Mouse (Mus musculus) G1E (cell line): ENCODE data around the gene Rnasel. TPM values are rescaled to one million over a fixed set of nuclear protein-coding genes. Genes with fewer than 3 reads are reported as not detected.
"Not testable (repeated sequence)": the region's sequence is repeated elsewhere in the genome, so short reads cannot be mapped to it uniquely, and the experiment has no call there.

Source experiments
- ATAC-seq: 2 replicates; pipeline ENCODE4 v1.8.0; 2016; ENCODE audit warnings: mild to moderate bottlenecking; ENCODE audit not compliant: insufficient number of reproducible peaks, poor library complexity, low FRiP score, severe bottlenecking; ENCODE audit errors: extremely low read depth
- DNase-seq: peaks from one replicate; pipeline ENCODE4 v3.0.0; 2012; ENCODE audit warnings: low spot score
- H3K27me3 ChIP-seq: 2 replicates; pipeline ENCODE4 v1.6.1; 2012; ENCODE audit warnings: mild to moderate bottlenecking, low read length, inconsistent platforms; ENCODE audit not compliant: insufficient read depth
- H3K36me3 ChIP-seq: replicated peaks from 2 replicates; pipeline ENCODE3; 2012; ENCODE audit warnings: mild to moderate bottlenecking, inconsistent platforms
- H3K4me1 ChIP-seq: 2 replicates; pipeline ENCODE4 v1.6.1; 2012; ENCODE audit warnings: low read depth, low read length, inconsistent platforms, mixed read lengths; ENCODE audit not compliant: insufficient read depth
- H3K4me3 ChIP-seq: 2 replicates; pipeline ENCODE4 v1.5.1; 2012; ENCODE audit warnings: low read depth, mild to moderate bottlenecking, inconsistent platforms, low read length, moderate library complexity, mixed read lengths
- H3K9me3 ChIP-seq: replicated peaks from 2 replicates; pipeline ENCODE4 v1.6.1; 2012; ENCODE audit warnings: inconsistent platforms
- CTCF ChIP-seq: IDR thresholded peaks from 2 replicates; pipeline ENCODE4 v1.5.1; 2012; ENCODE audit warnings: low read depth, low read length, inconsistent platforms, mixed read lengths
- GATA1 ChIP-seq: IDR thresholded peaks from 2 replicates; pipeline ENCODE4 v1.6.1; 2012; ENCODE audit warnings: borderline replicate concordance, low read length, inconsistent platforms, mixed read lengths
- GATA2 ChIP-seq: IDR thresholded peaks from 2 replicates; pipeline ENCODE4 v1.6.1; 2012; ENCODE audit warnings: low read depth, low read length, inconsistent platforms, borderline replicate concordance
- POLR2AphosphoS5 ChIP-seq: IDR thresholded peaks from 2 replicates; pipeline ENCODE4 v1.6.1; 2012; ENCODE audit warnings: low read depth, low read length, inconsistent platforms; ENCODE audit not compliant: insufficient replicate concordance
- TAL1 ChIP-seq: conservative IDR thresholded peaks from 2 replicates; pipeline ENCODE4 v1.6.1; 2012; ENCODE audit warnings: low read depth, low read length, inconsistent platforms, mixed read lengths
- polyA plus RNA-seq: library from polyadenylated mRNA; stranded (reverse); fragments of >175 nt; gene quantifications from 2 replicates; pipeline ENCODE4 v1.2.3, GENCODE M21; 2012
- total RNA-seq, 2 experiments: library from RNA; stranded (forward) in 1 of 2; stranded (reverse) in 1 of 2; fragments of 200-1000 nt in 1 of 2; fragments of >200 nt in 1 of 2; fragmentation: Nextera tagmentation in 1 of 2; gene quantifications; 2 replicates each; pipeline ENCODE4 v1.2.3; 2014 to 2017

Gene Rnasel
- total and polyA plus RNA-seq, 3 experiments: 4.8 to 144 (median 118) TPM

GRCm38 (mm10) chr1:153766298-153766697, 17.1 kb downstream of the Rnasel start:
- H3K4me3 ChIP-seq: no peak overlapping the region
- peaks cover 3% of the 10 kb centered on the region; the same call in 1 of the 2 replicates for H3K27me3 ChIP-seq
- ATAC-seq: no peak
- no peak for TF ChIP-seq POLR2AphosphoS5
- no peak for TF ChIP-seq TAL1
- no peak for TF ChIP-seq GATA1
- TF ChIP-seq GATA2: no peak
- no peak for TF ChIP-seq CTCF
- peaks cover 16% of the 10 kb centered on the region for H3K36me3 ChIP-seq
- DNase-seq: no peak
- H3K4me1 ChIP-seq: peaks cover 18% of the 10 kb centered on the region
- no peaks in the 10 kb centered on the region for H3K9me3 ChIP-seq

GRCm38 (mm10) chr1:153767281-153767680, 18.1 kb downstream of the Rnasel start:
- H3K4me1 ChIP-seq: peaks cover 18% of the 10 kb centered on the region
- no peak for DNase-seq
- no peak for ATAC-seq
- H3K36me3 ChIP-seq: peaks cover 7% of the 10 kb centered on the region
- peaks cover 3% of the 10 kb centered on the region; the same call in 1 of the 2 replicates for H3K27me3 ChIP-seq
- TF ChIP-seq POLR2AphosphoS5: no peak
- TF ChIP-seq TAL1: no peak
- TF ChIP-seq GATA1: no peak
- TF ChIP-seq CTCF: no peak
- no peaks in the 10 kb centered on the region for H3K9me3 ChIP-seq
- no peak overlapping the region for H3K4me3 ChIP-seq

DNA sequence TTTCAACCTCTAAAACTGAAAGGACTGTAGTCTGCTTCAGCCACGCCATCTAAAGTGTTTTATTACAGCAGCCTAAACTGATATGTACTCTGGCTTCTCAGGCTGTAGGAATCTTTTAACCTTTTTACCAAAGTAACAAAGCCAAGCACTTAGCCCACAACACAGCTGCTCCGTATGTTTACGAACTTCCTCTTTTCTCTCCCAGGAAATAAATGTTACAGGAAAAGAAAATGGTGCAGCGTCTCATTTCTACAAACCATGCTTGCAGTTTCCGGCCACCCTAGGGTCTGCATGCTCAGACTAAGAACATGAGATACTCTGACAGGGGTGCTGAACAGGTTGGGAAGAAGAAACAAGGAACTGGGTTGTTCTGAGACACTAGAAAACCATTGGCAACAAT, 19.2 kb downstream of the Rnasel start:
- Histone ChIP-seq H3K27me3 (peaks cover 7% of the 10 kb centered on the region; the same call in 1 of the 2 replicates), H3K36me3 (no peaks in the 10 kb centered on the region), H3K4me3 (no peak overlapping the region), H3K4me1 (peaks cover 18% of the 10 kb centered on the region), H3K9me3 (no peaks in the 10 kb centered on the region)
- peak; percentile 40; the same call in 1 of the 2 replicates for ATAC-seq
- peak; percentile 24 for DNase-seq
- TF ChIP-seq TAL1 (no peak), GATA1 (no peak), CTCF (no peak)

GRCm38 (mm10) chr1:153769571-153769970, 20.3 kb downstream of the Rnasel start:
- H3K4me1 ChIP-seq: peaks cover 18% of the 10 kb centered on the region
- not testable (repeated sequence) for H3K27me3 ChIP-seq, H3K36me3 ChIP-seq, H3K9me3 ChIP-seq, ATAC-seq, H3K4me3 ChIP-seq, DNase-seq

DNA sequence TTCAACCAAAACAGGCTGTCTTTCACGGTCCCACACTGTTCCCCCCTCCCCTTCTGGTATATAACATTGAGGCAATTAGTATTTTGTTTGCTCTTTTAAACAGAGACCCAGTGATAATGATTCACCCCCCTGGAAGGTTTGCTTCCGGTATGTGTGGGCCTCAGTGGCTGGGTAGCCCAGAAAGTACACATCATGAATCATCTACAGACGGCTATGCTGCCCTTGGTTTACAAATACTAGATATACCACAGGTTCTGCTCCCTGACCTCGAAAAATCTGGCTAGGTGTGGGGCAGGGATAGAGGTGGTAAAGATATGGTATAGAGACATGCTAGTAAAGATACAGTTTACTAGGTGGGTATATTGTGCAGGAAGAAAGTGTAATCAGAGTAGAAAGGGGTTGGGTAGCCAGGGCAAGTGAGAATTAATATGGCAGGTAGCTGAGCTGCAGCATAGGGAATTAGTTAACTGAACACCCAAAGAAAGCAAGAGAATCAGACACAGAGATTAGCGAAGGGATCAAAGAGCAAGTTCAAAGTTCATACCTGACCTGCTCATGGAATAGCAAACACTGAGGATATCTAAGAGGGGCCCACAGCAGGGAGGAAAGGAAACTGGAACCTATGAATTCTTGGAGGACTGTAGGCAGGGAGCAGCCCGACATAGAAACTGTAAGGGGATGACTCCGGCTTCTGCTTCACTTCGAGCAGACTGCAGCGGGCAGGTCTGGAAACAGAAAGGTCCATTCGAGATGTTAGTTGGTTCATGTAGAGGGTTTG, 21.0 kb downstream of the Rnasel start:
- no peaks in the 10 kb centered on the region for H3K36me3 ChIP-seq
- H3K4me1 ChIP-seq: peaks cover 18% of the 10 kb centered on the region
- TF ChIP-seq CTCF (no peak), GATA1 (no peak), GATA2 (no peak), TAL1 (no peak), POLR2AphosphoS5 (no peak)
- ATAC-seq (no peak), DNase-seq (no peak)
- no peak overlapping the region for H3K4me3 ChIP-seq
- H3K9me3 ChIP-seq: no peaks in the 10 kb centered on the region
- H3K27me3 ChIP-seq: peaks cover 7% of the 10 kb centered on the region; the same call in 1 of the 2 replicates

DNA sequence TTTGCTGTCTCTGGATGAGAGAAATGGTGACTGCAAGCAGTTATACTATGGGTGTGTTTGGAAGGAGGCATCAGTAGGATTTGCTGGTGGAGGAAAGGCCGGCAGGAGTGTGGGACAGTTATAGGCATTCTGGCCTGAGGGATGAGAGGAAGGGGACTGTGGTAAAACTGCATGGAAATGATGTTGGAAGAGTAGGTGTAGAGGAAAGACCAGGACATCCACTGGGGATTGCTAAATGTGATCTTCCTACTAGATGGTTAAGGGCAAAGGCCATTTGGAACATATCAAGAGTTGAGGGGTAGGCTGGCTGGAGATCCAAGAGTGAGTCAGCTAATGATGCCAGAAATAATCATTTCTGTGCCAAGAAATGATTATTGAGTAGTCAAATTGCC, 21.5 kb downstream of the Rnasel start:
- ATAC-seq: no peak
- no peaks in the 10 kb centered on the region for H3K36me3 ChIP-seq
- peaks cover 7% of the 10 kb centered on the region; the same call in 1 of the 2 replicates for H3K27me3 ChIP-seq
- no peak for DNase-seq
- TF ChIP-seq CTCF: no peak
- TF ChIP-seq POLR2AphosphoS5: no peak
- TF ChIP-seq TAL1: no peak
- no peak for TF ChIP-seq GATA2
- no peak for TF ChIP-seq GATA1
- peaks cover 18% of the 10 kb centered on the region for H3K4me1 ChIP-seq
- H3K4me3 ChIP-seq: no peak overlapping the region
- no peaks in the 10 kb centered on the region for H3K9me3 ChIP-seq

- no peaks in the 10 kb centered on the region for H3K4me1 ChIP-seq
- peaks cover 7% of the 10 kb centered on the region; the same call in 1 of the 2 replicates for H3K27me3 ChIP-seq
- H3K36me3 ChIP-seq: no peaks in the 10 kb centered on the region
- DNase-seq: no peak
- no peak for ATAC-seq
- no peaks in the 10 kb centered on the region for H3K9me3 ChIP-seq
- TF ChIP-seq CTCF (no peak), GATA2 (no peak), POLR2AphosphoS5 (no peak), GATA1 (no peak), TAL1 (no peak)
- no peak overlapping the region for H3K4me3 ChIP-seq
These were observed 25.9 kb downstream of the Rnasel start for GRCm38 (mm10) chr1:153775174-153775573.
